Mouse (Mus musculus): Measurements from ENCODE around the gene Gm42421. TPM values are rescaled to one million over a fixed set of nuclear protein-coding genes. Genes with fewer than 3 reads are reported as not detected.

The Gm42421 gene
- total RNA-seq, 2 experiments from 2014 or later, result 1.5 to 1.9 TPM

Other genes starting within 250 kb of the Gm42421 start
- gene Usp42, start 195.9 kb upstream of the Gm42421 start, total RNA-seq (2021), result 10 to 100 TPM; 20.0 to 23.4 TPM
- 10 to 100 TPM; 40.5 to 41.8 TPM for gene Eif2ak1, start 110.4 kb upstream of the Gm42421 start, total RNA-seq (2021)
- under 1 TPM; 0.18 to 0.43 TPM for gene Ankrd61, start 30.5 kb upstream of the Gm42421 start, total RNA-seq (2021)
- gene Aimp2, start 18.3 kb upstream of the Gm42421 start, total RNA-seq (2021), result 10 to 100 TPM; 30.3 to 39.7 TPM
- gene Pms2, start 18.2 kb upstream of the Gm42421 start, total RNA-seq (2021), result 10 to 100 TPM; 19.0 to 21.9 TPM
- gene Rsph10b, start 4.9 kb downstream of the Gm42421 start, total RNA-seq (2021), result 1 to 10 TPM; 3.0 to 5.4 TPM
- gene Ccz1, start 86.7 kb downstream of the Gm42421 start, total RNA-seq (2021), result 10 to 100 TPM; 41.2 to 44.7 TPM
- gene Ocm, start 98.5 kb downstream of the Gm42421 start, total RNA-seq (2021), result not detected
- gene Lmtk2, start 172.3 kb downstream of the Gm42421 start, total RNA-seq (2021), result 10 to 100 TPM; 84.9 to 88.4 TPM